Mouse (Mus musculus) embryonic facial prominence, embryonic 15.5 days (tissue): ENCODE measurements around the gene Bcl10. TPM values are rescaled to one million over a fixed set of nuclear protein-coding genes. Genes with fewer than 3 reads are reported as not detected.
"Not testable (repeated sequence)": the region's sequence is repeated elsewhere in the genome, so short reads cannot be mapped to it uniquely, and the experiment has no call there.

Source experiments
- ATAC-seq: fragments of 200-750 bp; cut with Nextera tagmentation; 2 replicates; pipeline ENCODE4 v1.8.0; 2017; ENCODE audit warnings: low read depth, moderate TSS enrichment; ENCODE audit not compliant: insufficient number of reproducible peaks, low FRiP score, low TSS enrichment
- H3K27ac ChIP-seq: fragments of 300-500 bp; sonication (generic); replicated peaks from 2 replicates; pipeline ENCODE4 v1.5.1; 2015; ENCODE audit warnings: mild to moderate bottlenecking, inconsistent platforms
- H3K27me3 ChIP-seq: fragments of 300-500 bp; sonication (generic); 2 replicates; pipeline ENCODE4 v1.6.1; 2015; ENCODE audit warnings: inconsistent platforms
- H3K36me3 ChIP-seq: fragments of 300-500 bp; sonication (generic); 2 replicates; pipeline ENCODE4 v1.6.1; 2015; ENCODE audit warnings: mild to moderate bottlenecking, inconsistent platforms
- H3K4me1 ChIP-seq: fragments of 300-500 bp; sonication (generic); 2 replicates; pipeline ENCODE4 v1.6.1; 2015; ENCODE audit warnings: inconsistent platforms
- H3K4me2 ChIP-seq: fragments of 300-500 bp; sonication (generic); replicated peaks from 2 replicates; pipeline ENCODE4 v1.6.1; 2015; ENCODE audit warnings: mild to moderate bottlenecking, inconsistent platforms
- H3K4me3 ChIP-seq: fragments of 300-500 bp; sonication (generic); replicated peaks from 2 replicates; pipeline ENCODE4 v1.5.1; 2015; ENCODE audit warnings: mild to moderate bottlenecking, inconsistent platforms
- H3K9ac ChIP-seq: fragments of 300-500 bp; sonication (generic); 2 replicates; pipeline ENCODE4 v1.6.1; 2015; ENCODE audit warnings: inconsistent platforms
- H3K9me3 ChIP-seq: fragments of 300-500 bp; sonication (generic); replicated peaks from 2 replicates; pipeline ENCODE4 v1.6.1; 2016; ENCODE audit warnings: inconsistent platforms
- WGBS: fragments of 180-500 bp; shearing (Covaris S2); methylation state at CpG from one replicate; pipeline ENCODE4 v1.1.7; 2015; 5-methylcytosine and 5-hydroxymethylcytosine counted together
- polyA plus RNA-seq: library from polyadenylated mRNA; unstranded; fragments of >200 nt; fragmentation: Nextera tagmentation; extraction: Ambion mirVana; gene quantifications from 2 replicates; pipeline ENCODE4 v1.2.1, GENCODE M21; 2015

Gene Bcl10
- polyA plus RNA-seq, 1 experiment from 2014 or later: 51.8 TPM

- Histone ChIP-seq H3K9ac (no peak overlapping the region), H3K27me3 (no peaks in the 10 kb centered on the region; the same call in 1 of the 2 replicates), H3K9me3 (no peaks in the 10 kb centered on the region), H3K36me3 (no peaks in the 10 kb centered on the region), H3K4me1 (peaks cover 10% of the 10 kb centered on the region), H3K4me3 (no peak overlapping the region), H3K27ac (no peak overlapping the region), H3K4me2 (no peak overlapping the region)
- no peak for ATAC-seq
- WGBS: 68% methylated on average over 18 of the region's 18 CpGs
These were observed 32.1 kb upstream of the Bcl10 start for GRCm38 (mm10) chr3:145890346-145891132.

- H3K27ac ChIP-seq: no peak overlapping the region
- H3K27me3 ChIP-seq: no peaks in the 10 kb centered on the region; the same call in 1 of the 2 replicates
- ATAC-seq: no peak
- H3K9me3 ChIP-seq: no peaks in the 10 kb centered on the region
- WGBS: 68% methylated on average over 3 of the region's 3 CpGs
- H3K9ac ChIP-seq: no peak overlapping the region
- H3K4me1 ChIP-seq: no peaks in the 10 kb centered on the region
- no peak overlapping the region for H3K4me3 ChIP-seq
- no peak overlapping the region for H3K4me2 ChIP-seq
- H3K36me3 ChIP-seq: no peaks in the 10 kb centered on the region
These were observed 30.2 kb upstream of the Bcl10 start for GRCm38 (mm10) chr3:145892451-145892850.

DNA sequence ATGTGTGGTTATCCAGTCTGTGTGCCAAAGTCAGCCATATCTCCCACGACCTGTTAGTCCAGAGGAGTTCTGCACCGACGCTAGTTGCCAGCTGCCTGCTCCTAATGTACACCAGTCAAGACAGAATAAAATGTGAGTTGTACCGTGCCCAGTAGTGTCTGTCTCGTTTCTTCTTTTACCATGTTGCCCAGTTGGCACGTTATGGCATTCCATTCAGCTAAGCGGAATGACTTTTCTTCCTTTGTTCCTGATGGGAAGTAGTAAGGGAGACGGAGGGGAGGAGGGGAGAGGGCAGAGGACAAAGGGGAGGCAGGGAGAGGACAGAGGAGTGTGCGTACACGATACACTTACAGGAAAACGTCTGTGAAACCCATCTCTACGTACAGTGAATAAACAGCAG lies 28.5 kb upstream of the Bcl10 start:
- Histone ChIP-seq H3K27ac (no peak overlapping the region), H3K4me2 (no peak overlapping the region), H3K4me1 (no peaks in the 10 kb centered on the region), H3K4me3 (no peak overlapping the region), H3K9ac (no peak overlapping the region), H3K27me3 (no peaks in the 10 kb centered on the region; the same call in 1 of the 2 replicates), H3K36me3 (no peaks in the 10 kb centered on the region), H3K9me3 (no peaks in the 10 kb centered on the region)
- no peak for ATAC-seq
- 79% methylated on average over 12 of the region's 12 CpGs for WGBS

DNA sequence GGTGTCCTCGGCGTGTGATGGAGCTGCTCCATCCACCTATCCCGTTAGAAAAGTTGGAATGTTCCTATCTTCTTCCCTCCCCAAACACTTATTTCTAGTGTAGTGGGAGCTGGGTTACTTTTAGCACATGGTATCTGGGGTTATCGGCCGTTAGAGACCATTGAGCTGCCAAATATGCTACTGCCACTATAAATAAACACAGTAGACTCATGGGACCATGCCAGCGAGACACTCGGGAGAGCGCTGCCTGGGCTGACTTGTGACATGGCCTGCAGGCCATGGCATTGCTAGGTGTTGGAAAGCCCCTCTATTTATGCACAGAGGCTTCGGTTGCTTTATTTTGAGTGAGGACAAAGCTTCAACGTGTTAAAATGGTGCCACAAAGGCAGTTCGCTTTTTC lies 24.9 kb upstream of the Bcl10 start:
- WGBS: 81% methylated on average over 11 of the region's 11 CpGs
- H3K36me3 ChIP-seq: no peaks in the 10 kb centered on the region
- ATAC-seq: no peak
- H3K27me3 ChIP-seq: no peaks in the 10 kb centered on the region
- no peak overlapping the region for H3K9ac ChIP-seq
- H3K27ac ChIP-seq: no peak overlapping the region
- no peaks in the 10 kb centered on the region for H3K9me3 ChIP-seq
- no peaks in the 10 kb centered on the region for H3K4me1 ChIP-seq
- H3K4me3 ChIP-seq: no peak overlapping the region
- H3K4me2 ChIP-seq: no peak overlapping the region

DNA sequence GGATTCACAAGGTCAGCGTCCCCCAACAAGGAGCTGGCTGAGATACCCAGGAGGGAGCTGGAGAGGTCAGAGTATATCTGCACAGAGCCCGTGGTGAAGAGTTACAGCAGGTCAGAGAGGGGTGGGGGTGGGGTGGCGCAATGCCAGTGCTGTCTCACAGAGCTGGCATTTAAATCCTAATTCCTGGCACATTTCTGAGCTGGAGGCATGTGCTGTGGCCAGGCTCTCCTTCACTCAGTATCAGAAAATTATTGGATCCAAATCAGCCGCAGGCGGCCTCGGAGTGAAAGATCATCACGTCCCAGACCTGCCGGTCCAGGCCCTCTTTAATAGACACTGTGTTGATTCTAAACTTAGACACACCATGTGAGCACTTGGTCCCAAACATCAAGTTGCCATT lies 22.8 kb upstream of the Bcl10 start:
- Histone ChIP-seq H3K4me1 (no peaks in the 10 kb centered on the region; the same call in 1 of the 2 replicates), H3K36me3 (no peaks in the 10 kb centered on the region), H3K9ac (no peak overlapping the region), H3K4me2 (no peak overlapping the region), H3K27me3 (no peaks in the 10 kb centered on the region), H3K27ac (no peak overlapping the region), H3K9me3 (no peaks in the 10 kb centered on the region), H3K4me3 (no peak overlapping the region)
- WGBS: 67% methylated on average over 8 of the region's 8 CpGs
- no peak for ATAC-seq

- 78% methylated on average over 8 of the region's 8 CpGs for WGBS
- H3K36me3 ChIP-seq: no peaks in the 10 kb centered on the region
- H3K4me3 ChIP-seq: no peak overlapping the region
- peaks cover 6% of the 10 kb centered on the region for H3K4me1 ChIP-seq
- no peak for ATAC-seq
- no peaks in the 10 kb centered on the region for H3K27me3 ChIP-seq
- no peak overlapping the region for H3K4me2 ChIP-seq
- H3K27ac ChIP-seq: no peak overlapping the region
- no peak overlapping the region for H3K9ac ChIP-seq
- H3K9me3 ChIP-seq: no peaks in the 10 kb centered on the region
These were observed 19.1 kb upstream of the Bcl10 start for GRCm38 (mm10) chr3:145903530-145903929.

DNA sequence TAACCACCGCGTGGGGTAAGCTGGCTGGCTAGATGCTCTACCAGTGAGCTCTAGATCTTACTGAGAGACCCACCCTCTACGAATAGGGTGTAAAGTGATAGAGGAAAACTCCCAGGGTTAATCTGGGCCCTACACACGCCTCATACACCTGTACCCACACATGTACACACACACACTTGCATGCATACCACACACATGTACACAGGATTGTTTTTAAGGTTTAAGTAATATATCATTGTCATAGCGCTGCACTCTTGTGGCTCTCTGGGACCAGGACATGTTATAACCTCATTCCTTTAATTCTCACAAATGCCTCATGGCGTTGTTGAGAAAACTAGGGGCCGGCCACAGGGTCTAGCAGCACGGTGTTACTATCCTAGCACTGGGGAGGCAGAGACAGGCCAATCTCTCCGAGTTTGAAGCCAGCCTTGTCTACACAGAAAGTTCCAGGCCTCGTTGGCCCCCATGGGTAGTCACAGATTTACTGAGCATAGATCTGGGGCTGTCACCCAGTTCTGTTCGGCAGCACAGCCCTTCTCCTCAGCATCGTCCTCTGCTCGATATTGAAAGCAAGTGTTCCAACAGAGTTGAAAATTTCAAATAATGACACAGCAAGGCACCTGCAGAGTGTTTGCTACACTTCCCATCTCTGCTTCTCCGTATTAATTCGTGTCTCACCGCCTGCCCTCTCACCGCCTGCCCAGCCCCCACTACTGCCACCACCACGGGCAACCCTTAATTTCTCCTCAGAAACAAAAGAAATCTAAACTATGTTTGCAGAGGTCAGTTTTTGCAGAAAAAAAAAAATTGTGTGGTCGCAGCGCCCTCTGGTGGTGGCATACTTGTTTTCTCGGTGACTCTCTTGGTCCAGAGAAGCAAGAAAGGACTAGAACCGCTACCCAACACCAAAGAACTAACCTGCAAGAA lies 17.5 kb upstream of the Bcl10 start:
- no peaks in the 10 kb centered on the region for H3K36me3 ChIP-seq
- H3K9me3 ChIP-seq: no peaks in the 10 kb centered on the region
- WGBS: 44% methylated on average over 22 of the region's 22 CpGs
- no peaks in the 10 kb centered on the region for H3K27me3 ChIP-seq
- peak overlapping the region; percentile 17; the same call in 1 of the 2 replicates for H3K4me3 ChIP-seq
- no peak for ATAC-seq
- H3K4me1 ChIP-seq: peaks cover 6% of the 10 kb centered on the region
- H3K9ac ChIP-seq: no peak overlapping the region
- H3K4me2 ChIP-seq: peak overlapping the region; percentile 42
- H3K27ac ChIP-seq: no peak overlapping the region

GRCm38 (mm10) chr3:145906582-145906981 lies 16.0 kb upstream of the Bcl10 start:
- Histone ChIP-seq H3K27ac (no peak overlapping the region), H3K4me2 (no peak overlapping the region), H3K9me3 (no peaks in the 10 kb centered on the region), H3K4me1 (peaks cover 6% of the 10 kb centered on the region), H3K4me3 (no peak overlapping the region), H3K27me3 (no peaks in the 10 kb centered on the region), H3K9ac (no peak overlapping the region), H3K36me3 (no peaks in the 10 kb centered on the region)
- 89% methylated on average over 9 of the region's 9 CpGs for WGBS
- no peak for ATAC-seq

GRCm38 (mm10) chr3:145912512-145912911 lies 10.1 kb upstream of the Bcl10 start:
- no peaks in the 10 kb centered on the region for H3K27me3 ChIP-seq
- WGBS: 91% methylated on average over 7 of the region's 7 CpGs
- no peak overlapping the region for H3K27ac ChIP-seq

GRCm38 (mm10) chr3:145913263-145913662 lies 9.3 kb upstream of the Bcl10 start:
- no peaks in the 10 kb centered on the region for H3K4me1 ChIP-seq
- no peak overlapping the region for H3K4me3 ChIP-seq
- H3K4me2 ChIP-seq: no peak overlapping the region
- no peak overlapping the region for H3K27ac ChIP-seq
- no peaks in the 10 kb centered on the region for H3K9me3 ChIP-seq
- no peak overlapping the region for H3K9ac ChIP-seq
- no peaks in the 10 kb centered on the region for H3K36me3 ChIP-seq
- no peaks in the 10 kb centered on the region for H3K27me3 ChIP-seq
- WGBS: 64% methylated on average over 6 of the region's 6 CpGs
- no peak for ATAC-seq

More at GRCm38 (mm10) chr3:145912512-145912911, 10.1 kb upstream of the Bcl10 start:
- Histone ChIP-seq H3K9me3 (no peaks in the 10 kb centered on the region), H3K4me3 (no peak overlapping the region), H3K4me1 (no peaks in the 10 kb centered on the region), H3K9ac (no peak overlapping the region), H3K4me2 (no peak overlapping the region), H3K36me3 (no peaks in the 10 kb centered on the region)
- ATAC-seq: no peak

- not testable (repeated sequence) for H3K4me1 ChIP-seq, H3K4me3 ChIP-seq, H3K4me2 ChIP-seq, H3K9me3 ChIP-seq, H3K36me3 ChIP-seq, ATAC-seq, H3K27me3 ChIP-seq, H3K9ac ChIP-seq, H3K27ac ChIP-seq
- WGBS: 72% methylated on average over 7 of the region's 7 CpGs
These were observed 8.7 kb upstream of the Bcl10 start for GRCm38 (mm10) chr3:145913942-145914341.
